Mouse (Mus musculus): ENCODE measurements at regions not wholly inside any gene's neighbourhood (a gene's known extent, or its start where the extent isn't known, plus 50 kb on each side); places are given as distances from the start of the nearest gene placed in this dataset.
A peak's percentile ranks its signal among the peaks of the same experiment; 100 is the strongest.
"Not testable (repeated sequence)": the region's sequence is repeated elsewhere in the genome, so short reads cannot be mapped to it uniquely, and the experiment has no call there.

DNA sequence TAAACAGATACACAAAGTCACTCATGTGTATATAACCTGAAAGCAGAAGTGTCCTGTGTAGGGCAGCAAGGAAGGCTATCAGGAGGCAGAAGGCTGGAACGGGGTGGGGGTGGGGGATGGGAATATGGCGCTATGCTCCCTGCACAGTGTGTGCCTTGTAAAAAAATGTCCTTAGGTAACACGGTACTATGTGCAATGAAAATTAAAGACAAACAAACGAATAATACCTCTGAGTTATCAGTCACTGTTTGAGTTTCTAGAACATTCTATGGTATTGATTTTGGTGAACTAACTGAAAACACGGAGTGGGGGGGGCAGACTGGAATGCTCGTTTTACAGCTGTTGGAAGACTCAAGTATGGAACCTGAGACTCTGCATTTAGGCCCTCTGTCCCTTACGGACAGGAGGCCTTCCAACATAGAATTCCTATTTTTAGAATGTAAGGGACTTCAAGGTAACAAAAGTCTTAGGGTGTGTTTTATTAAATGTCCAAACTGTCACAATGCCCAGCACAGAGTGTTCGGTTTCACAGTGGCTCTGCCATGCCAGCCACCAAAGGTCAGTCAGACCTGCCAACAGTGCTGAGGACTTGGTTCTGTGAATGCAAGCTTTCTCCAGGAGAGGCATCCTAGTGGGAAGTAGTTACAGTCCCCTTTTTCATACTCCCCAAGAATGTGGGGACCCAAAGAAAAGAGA is 240.6 kb downstream of the Ano6 start:
- DNase-seq = peak; percentile 67

DNA sequence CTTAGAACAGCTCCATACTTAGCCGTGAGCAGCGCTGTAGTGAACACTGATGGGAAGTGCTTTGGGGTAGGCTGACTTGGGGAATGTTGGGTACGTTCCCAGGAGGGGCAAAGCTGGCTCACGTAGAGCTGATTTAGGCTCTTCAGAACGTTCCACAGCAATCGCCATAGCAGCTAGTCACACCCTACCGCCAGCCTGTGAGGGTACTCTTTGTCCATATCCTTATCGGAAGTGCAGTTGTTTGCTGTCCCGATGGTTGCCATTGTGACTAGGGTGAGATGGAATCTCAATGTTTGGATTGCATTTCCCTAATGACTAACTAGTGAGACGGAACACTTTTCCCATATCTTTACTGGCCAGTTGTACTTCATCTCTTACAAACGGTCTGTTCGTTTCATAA is 244.6 kb downstream of the Ano6 start:
- no peak for DNase-seq

DNA sequence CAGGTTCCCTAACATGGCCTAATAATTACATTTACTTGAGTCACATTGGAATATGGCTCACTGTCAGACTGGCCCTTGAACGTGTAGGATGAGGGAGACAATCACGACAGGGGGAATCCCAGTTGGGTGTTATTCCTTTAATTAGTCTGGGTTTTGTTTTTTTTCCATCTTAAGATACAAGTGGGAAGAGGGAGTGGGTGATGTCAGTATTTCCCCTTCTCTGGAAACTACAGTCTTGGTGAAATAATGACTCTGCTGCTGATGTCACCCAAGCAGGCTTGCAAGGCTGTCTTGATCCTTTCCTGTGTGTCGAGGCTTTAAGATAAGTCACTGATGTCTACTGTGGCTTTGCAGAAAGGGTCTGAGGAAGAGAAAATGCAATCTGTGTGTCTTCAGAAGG is 241.8 kb upstream of the Arid2 start:
- DNase-seq = no peak

DNA sequence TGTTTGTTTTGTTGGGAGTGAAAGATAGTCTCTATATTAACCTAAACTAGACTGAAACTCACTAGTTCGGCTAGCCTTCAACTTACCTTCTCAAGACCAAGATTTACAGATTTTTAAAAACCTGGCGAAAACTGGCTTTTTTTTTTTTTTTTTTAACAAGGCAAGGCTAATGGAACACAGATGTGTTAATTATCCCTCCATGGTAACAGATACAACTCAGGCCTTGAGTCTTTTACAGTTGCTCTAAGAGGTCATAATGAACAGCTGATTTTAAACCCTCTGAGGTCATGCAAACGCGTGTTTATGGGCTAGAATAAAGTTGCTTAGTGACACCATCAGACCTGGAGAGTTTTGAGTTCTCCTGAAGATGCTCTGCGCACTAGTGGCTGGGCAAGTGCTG is 240.7 kb upstream of the Arid2 start:
- no peak for DNase-seq

DNA sequence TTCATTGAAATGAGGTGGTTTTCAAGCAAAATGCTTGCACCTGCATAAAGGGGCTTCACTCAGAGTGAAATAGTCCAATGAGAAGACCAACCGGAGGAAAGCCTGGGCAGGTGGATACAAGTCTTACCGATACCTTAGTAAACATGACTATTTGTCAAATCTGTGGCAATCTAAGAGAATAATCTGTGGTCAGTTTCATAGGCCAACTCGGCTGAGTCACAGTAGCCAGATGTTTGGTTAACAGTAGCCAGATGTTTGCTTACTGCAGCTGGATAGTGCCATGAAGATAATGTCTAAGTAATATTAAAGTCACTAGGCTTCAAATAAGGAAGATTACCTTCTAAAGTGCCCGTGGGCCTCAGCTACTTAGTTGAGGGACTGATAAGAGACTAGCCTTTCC is 236.9 kb upstream of the Arid2 start:
- no peak for DNase-seq

DNA sequence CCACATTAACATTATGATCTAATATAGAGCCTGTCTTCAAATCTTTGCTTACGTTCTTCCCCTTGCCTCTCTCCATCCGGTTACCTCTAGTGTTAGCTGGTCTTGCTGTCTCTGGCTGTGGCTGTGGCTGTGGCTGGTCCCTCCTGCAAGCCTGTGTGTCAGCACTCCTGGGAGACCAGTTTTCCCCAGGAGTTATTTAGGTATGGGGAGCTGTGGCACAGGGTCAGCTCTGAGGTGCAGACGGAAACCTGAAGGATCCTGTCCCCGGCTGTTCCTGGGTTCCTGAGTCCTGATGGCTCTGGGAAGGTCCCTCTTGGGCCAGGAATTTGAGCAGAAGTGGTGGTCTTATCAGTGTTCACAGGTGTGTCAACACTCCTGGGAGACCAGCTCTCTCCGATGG is 234.7 kb upstream of the Arid2 start:
- no peak for DNase-seq

DNA sequence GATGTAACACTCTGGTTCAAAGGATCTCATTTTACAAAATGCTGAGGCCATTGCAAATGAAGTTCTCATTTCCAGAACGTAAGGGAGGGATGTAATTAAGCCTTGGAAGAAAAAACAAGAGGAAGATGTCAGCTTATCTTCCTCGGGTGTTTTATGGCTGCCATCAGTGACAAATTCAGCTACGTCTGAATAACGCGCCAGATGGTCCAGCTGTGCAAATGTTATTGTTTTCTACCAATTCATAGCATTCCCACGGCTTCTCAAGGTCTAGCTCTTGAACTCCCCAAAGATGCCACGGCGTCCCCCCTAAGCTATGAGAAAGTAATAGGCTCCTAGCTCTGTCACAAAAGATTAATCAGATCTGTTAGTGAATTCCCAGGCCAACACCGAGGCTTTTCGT is 232.0 kb upstream of the Arid2 start:
- DNase-seq = no peak

DNA sequence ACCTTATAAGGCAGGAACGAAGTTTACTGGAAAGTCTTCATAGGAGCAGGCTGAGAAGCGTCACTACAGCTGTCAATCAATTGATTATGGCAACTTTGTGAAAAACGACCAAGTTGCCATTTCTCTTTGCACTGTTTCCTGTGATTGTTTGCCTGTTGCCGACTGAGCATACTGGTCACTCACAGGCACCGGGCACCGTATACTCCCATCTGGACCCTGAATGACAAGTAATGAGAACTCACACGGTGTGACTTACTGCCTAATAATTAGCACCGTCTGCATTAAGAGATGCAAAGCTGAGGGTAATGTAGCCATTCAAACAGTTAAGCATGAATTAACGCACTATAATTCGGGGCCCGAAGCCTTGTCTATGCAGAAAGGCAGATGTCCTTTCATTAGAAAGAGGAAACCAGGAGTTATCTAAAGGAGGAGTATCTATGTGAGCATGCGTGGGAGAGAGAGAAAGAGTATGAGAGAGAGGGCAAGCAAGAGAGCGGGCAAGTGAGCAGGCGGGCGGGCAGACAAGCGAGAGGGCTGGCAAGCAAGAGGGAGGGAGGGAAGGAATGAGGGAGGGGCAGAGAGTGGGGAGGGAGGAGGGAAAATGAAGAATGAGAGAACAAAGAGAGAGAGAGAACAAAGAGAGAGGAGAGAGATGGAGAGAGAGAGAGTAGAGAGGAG is 231.4 kb upstream of the Arid2 start:
- no peak for DNase-seq

DNA sequence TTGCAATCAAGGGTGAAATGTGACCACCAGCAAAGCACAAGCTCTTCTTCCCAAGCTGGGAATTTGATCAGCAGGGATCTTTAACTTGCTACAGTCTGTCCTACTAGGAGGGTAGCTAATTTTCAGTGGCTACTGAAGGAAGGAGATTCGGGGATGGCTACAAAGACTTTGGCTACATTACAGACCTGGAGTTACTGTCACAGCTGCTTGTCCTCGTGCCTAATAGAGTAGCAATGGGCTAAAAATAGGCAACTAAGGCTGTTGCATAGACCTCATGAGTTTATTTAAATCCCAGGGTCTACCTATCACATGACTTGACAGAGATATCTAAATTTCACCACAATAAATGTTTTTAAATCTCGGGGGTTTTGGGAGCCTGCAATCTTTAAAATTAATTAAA is 227.7 kb upstream of the Arid2 start:
- peak; percentile 16 for DNase-seq

DNA sequence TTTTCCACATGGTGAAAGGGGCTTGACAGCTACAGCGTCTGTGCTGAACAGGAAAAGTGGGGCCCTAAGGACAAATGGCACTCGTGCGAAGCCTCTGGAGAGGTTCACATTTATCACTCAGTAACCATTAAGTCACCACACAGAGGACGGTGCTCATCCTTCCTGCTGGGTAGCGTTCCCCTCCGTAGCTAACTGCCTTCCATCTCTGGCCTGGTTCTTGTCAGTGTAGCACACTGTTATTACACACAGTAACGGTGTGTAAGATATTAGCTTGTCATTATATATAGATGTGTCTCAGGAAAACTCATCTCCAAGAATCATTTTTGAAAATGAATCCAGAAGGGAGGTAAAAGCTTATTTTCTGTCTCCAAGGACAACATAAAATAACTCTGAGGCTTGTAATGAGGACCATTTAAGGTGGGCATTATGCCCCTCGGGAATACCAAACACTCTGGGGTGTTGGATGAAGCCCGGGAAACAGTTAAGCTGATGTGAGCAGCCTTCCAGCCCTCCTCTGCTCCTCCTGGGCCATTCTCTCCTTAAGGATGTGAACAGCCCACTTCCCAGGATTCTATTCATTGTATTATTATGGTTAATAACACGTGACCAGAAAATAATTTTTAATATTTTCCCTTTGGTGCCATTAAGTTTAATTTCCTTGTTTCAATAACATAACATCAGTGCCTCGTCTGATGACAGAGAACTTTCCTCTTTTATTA is 222.7 kb upstream of the Arid2 start:
- DNase-seq = no peak

DNA sequence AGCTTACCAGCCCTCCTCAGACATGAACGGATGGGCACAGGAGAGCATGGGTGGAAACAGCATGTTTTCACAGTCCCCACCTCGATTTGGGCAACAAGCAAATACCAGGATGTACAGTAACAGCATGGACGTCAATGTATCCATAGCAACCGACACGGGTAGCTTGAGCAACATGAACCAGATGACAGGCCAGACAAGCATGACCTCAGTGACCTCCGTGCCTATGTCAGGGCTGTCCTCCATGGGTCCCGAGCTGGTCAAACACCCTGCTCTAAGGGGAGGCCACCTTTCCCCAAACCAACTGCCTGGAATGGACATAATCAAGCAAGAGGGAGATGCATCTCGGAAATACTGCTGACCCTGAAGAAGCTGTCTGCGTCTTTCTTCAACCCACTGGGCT is 211.7 kb upstream of the Arid2 start:
- no peak for DNase-seq

DNA sequence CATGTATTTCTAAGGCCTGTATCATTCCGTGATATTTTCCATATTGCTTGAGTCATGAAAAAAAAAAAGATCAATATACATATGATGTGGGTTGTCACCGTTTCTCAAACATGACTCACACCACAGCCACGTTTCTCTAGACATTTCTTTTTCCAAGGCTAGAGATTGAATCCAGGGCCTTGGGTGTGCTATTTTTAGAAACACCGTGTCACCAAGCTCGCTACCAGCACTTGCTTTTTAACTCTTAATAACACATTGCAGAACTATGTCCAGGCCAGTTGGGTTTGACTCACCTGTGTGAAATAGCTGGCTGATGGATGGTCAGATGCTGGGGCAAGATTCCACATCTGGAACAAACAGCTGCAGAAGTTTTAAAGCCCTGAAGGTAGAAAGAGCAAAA is 209.6 kb upstream of the Arid2 start:
- DNase-seq = no peak

DNA sequence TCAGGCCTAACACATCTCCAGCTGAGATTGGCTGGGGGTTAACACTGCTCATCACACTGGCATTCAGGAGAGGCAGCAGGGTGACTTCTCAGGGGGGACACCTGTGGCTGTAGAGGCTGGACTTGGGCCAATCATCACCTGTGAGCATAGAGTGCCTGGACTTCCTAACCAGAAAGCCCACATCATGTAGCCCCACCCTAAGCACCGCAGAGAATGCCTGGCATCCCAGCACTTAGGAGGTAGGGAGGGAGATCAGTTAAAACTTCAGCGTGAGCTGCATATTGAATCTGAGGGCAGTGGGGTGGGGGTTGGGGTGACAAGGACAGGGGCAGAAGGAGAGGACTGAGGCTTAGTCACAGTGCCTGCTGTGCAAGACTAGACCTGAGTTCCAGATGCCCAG is 208.7 kb upstream of the Arid2 start:
- DNase-seq = no peak

DNA sequence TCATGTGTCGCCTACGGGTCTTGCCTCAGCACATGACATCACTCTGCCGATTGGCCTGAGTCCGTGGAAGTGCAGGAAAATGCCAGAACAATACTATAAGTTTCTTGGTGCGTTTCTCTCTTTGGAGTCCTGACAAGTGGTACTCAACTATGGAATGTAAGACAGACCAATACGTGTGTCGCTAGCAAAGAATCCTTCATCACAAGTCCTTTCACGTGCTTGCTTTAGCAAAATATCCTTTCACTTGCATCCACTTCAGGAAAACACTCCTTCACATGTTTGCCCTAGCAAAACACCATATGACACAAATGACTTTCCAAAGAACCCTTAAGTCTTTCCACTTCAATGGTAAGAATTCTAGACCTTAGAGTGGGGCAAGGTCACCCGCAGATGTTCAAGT is 197.6 kb upstream of the Arid2 start:
- DNase-seq = no peak

DNA sequence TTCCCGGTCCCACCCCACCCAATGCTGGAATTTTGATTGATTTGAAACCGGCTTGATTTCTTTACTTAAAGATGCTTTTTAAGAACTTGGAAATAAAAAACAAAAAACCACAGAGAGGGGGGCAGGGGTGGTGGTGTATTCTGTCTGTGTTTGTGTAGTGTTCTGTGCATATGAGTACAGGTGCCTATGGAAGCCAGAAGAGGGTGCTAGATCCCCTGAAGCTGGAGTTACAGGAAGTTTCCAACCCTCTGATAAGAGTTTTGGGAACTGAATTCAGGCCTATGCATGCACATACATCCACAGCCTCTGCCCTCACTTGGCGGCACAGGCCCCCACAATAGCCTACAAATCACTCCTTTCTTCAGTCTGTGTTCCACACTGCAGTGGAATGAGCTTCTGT is 190.9 kb upstream of the Arid2 start:
- no peak for DNase-seq

DNA sequence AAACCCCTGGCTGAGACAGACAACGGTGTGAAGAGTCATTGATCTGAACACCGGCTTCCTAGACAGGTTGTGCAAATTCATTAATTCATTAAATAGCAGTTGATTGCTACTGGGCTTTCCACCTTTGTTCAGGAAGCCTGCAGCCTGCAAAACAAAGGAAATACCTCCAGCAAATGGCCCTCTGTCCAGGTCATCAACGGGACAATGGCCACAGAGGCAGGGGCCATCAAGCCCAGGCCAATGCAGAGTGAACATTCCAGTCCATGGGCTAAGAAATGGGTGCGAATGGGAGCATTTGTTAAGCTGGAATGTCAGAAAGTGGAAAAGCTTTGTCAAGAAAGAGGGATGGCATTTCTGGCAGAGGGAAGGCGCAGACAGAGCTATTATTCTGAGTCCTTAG is 188.5 kb upstream of the Arid2 start:
- peak; percentile 10 for DNase-seq

DNA sequence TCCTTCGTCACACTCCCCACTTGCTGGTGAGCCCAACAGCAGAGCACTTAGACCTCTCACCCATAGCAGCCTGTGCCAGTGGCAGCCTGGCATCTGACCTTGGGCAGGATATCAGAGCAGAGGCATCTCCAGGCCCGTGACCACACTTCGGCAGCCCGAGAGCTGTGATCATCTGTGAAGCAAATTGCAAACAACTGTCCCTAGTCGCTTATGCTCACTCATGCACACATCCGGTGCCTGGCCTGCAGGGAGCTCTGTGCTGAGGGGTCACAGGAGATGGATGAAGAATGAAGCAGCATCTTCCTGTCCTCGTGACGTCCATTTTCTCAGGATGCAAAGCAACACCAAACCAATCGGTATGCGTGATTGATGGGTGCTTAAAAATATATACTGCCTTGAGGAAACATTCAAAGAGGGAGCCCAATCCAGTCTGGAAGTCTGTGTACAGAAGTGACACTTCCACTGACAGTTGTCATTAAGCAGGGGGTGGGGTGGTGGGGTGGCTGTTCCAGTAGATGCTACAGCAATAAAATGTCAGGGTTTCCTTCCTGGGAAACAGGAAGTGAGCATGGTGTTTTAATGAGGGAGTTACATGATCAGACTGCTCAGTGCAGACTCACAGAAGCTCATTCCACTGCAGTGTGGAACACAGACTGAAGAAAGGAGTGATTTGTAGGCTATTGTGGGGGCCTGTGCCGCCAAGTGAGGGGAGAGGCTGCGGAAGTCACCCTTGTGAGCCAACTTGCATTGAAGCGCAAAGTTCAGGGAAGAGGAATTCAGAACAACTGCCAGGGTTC is 187.3 kb upstream of the Arid2 start:
- not testable (repeated sequence) for DNase-seq

DNA sequence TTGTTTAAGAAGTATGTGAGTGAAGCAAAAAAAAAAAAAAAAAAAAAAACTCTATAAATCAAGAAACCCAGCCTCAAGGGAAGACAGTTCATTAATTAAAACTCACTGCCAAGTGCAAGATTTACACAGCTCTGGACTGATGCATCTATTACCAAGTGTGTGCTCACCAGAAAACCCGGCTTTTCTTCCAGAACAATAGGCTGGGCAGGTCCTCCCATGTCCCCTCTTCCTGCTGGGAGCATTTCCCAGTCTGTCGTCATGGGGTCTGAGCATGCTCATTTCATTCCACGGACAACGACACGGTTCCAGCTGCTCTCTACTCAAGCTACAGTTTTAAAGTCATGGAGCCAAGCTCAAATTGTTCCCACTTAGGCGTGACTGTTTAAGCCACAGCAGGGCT is 183.6 kb upstream of the Arid2 start:
- DNase-seq = peak; percentile 40

DNA sequence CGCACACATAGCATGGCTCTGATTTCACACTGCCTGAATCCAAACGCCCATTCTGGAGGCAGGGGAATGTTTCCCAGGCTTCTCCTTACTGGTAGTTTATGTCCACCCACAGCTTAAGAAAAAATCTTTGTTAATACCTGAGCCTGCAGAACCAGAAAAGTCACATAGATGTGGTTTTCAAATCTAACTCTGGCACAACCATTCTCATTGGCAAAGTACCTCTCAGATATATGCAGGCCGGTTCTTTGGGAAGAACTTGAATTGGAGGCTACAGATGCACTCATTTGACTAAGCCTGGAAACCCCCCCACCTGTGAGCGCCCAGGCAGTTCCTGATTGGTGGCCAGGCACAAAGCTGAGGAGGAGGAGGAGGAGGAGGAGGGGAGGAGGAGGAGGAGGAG is 179.8 kb upstream of the Arid2 start:
- no peak for DNase-seq

DNA sequence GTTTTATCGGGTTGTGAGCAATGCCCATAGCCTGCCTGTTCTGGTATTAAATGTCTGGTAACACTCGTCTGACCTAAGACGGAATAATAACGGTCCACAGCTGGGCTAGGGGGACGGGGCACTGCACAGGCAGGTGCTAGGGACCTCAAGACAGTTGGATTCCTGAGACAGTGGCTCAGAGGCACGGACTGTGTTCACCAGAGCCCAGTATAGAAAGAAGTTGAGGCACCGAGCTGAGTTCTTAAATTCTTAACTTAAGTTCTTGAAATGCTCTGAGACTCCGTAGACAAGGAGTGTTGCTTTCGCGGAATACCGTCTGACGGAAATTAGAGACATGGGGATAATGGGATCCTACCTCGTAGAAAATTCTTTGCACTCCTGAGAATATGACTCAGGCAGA is 174.2 kb upstream of the Arid2 start:
- DNase-seq = no peak

DNA sequence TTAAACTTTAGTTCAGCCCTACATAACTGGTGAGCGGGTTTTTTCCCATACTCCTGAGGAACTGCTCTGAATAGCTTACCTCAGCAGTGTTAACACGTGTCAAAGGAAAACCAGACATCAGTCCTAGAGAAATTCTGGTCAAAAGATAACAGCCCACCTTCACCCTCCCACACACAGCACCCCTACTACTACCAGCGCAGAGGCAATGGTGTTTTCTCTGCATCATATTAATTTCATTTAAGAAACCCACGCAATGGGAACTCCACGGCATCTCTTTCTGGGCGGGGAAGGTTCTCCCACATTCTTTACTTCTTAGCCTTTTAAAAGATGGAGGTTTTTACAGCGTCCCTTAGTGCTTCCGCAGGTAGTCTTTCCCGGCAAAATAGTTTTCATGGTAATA is 172.7 kb upstream of the Arid2 start:
- DNase-seq = no peak

DNA sequence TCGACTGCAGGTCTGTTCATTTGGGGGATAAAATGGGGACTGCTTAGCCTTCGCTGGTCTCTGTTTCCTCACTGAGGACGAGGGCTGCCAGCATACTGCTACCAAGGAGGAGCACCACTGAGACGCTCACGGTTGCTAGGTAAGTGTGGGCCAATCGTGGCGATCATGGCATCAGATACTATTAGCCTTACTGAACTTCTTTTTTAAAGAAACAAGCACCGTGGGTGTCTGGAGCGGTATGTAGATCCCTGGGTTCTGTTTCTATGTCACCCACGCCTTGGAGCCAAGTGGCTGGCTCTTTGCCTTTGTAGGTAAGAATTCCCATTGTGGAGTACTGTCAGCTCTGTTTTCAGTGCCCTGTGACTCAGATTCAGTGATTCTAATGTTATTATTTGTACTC is 172.1 kb upstream of the Arid2 start:
- no peak for DNase-seq

DNA sequence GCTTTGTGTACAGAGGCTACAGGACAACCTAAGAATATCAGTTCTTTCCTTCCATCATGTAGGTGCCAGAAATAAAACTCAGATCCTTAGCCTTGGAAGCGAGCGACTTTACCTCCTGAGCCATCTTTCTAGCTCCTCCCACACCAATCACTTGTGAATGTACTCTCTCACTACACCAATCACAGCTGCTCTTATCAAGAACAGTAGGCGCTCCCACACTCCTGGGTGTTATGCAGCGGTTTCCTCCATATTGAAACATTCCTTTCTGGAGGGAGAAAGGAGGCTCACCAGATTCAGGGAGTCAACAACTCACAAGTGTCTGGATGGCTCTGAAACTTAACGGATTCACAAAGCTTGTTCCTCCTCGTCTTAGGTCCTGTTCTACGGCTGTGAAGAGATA is 168.1 kb upstream of the Arid2 start:
- no peak for DNase-seq

All from gastrocnemius, postnatal 25 days (tissue).